Mouse (Mus musculus) ES-E14 (cell line): Measurements from ENCODE around the gene Tfdp2. TPM values are rescaled to one million over a fixed set of nuclear protein-coding genes. Genes with fewer than 3 reads are reported as not detected.

Experiments used
- DNase-seq: peaks from one replicate; pipeline ENCODE4 v3.0.0-alpha.2; 2013; ENCODE audit warnings: low read depth, low spot score
- H3K27ac ChIP-seq: 2 replicates; pipeline ENCODE4 v1.5.1; 2012; ENCODE audit warnings: low read depth, mild to moderate bottlenecking, low read length, moderate library complexity, mixed read lengths; ENCODE audit not compliant: poor library complexity, insufficient read depth, severe bottlenecking
- H3K36me3 ChIP-seq: 2 replicates; pipeline ENCODE4 v1.6.1; 2012; ENCODE audit warnings: mild to moderate bottlenecking, low read length, moderate library complexity, mixed read lengths; ENCODE audit not compliant: control insufficient read depth, poor library complexity, insufficient read depth, severe bottlenecking
- H3K4me1 ChIP-seq, 2 experiments: fragments of 150-350 bp in 1 of 2; sonication (generic) in 1 of 2; 2 replicates each; pipeline ENCODE4 v1.6.1; 2012; ENCODE audit warnings: low read length in 2 of 2, mild to moderate bottlenecking in 1 of 2, mixed read lengths in 1 of 2; ENCODE audit not compliant: control insufficient read depth in 2 of 2, insufficient read depth in 2 of 2, poor library complexity in 1 of 2
- H3K4me3 ChIP-seq, 2 experiments: fragments of 150-350 bp in 1 of 2; sonication (generic) in 1 of 2; 2 replicates each; pipeline ENCODE4 v1.5.1; 2012; ENCODE audit warnings: low read length in 2 of 2, low read depth in 1 of 2, mild to moderate bottlenecking in 1 of 2, mixed read lengths in 1 of 2; ENCODE audit not compliant: insufficient read depth in 1 of 2, poor library complexity in 1 of 2, severe bottlenecking in 1 of 2
- H3K9ac ChIP-seq: 2 replicates; pipeline ENCODE4 v1.6.1; 2012; ENCODE audit warnings: low read depth, mild to moderate bottlenecking, low read length, mixed read lengths; ENCODE audit not compliant: poor library complexity, insufficient read depth, severe bottlenecking
- H3K9me3 ChIP-seq: fragments of 150-350 bp; sonication (generic); 2 replicates; pipeline ENCODE4 v1.6.1; 2012; ENCODE audit warnings: low read depth, mild to moderate bottlenecking, low read length; ENCODE audit not compliant: control insufficient read depth, insufficient read depth
- CHD2 ChIP-seq: IDR thresholded peaks from 2 replicates; pipeline ENCODE4 v1.6.1; 2014; ENCODE audit warnings: mild to moderate bottlenecking, low read depth, low read length, inconsistent platforms
- HCFC1 ChIP-seq: IDR thresholded peaks from 2 replicates; pipeline ENCODE4 v1.6.1; 2012; ENCODE audit warnings: low read length, inconsistent platforms, borderline replicate concordance; ENCODE audit not compliant: insufficient read depth
- MAFK ChIP-seq: IDR thresholded peaks from 2 replicates; pipeline ENCODE4 v1.6.1; 2014; ENCODE audit warnings: mild to moderate bottlenecking, low read depth, low read length, inconsistent platforms; ENCODE audit not compliant: insufficient read depth
- ZC3H11A ChIP-seq: IDR thresholded peaks from 2 replicates; pipeline ENCODE4 v1.6.1; 2012; ENCODE audit warnings: low read depth, mild to moderate bottlenecking, inconsistent platforms, low read length, borderline replicate concordance
- ZNF384 ChIP-seq: IDR thresholded peaks from 2 replicates; pipeline ENCODE4 v1.6.1; 2012; ENCODE audit warnings: low read depth, low read length, inconsistent platforms
- in situ Hi-C, 2 experiments: fragments of 600-800 bp; cut with MboI; formaldehyde crosslinking; loops; one replicate each; pipeline ENCODE4 v1.15.1; 2025; ENCODE audit warnings: low sequenced_read_pairs in 2 of 2, inconsistent platforms in 1 of 2; ENCODE audit not compliant: unreplicated experiment in 2 of 2
- total RNA-seq: library from RNA; depleted of rRNA; stranded (reverse); fragments of 300-350 nt; gene quantifications from 2 replicates; pipeline ENCODE4 v1.2.3, GENCODE M21; 2012; rRNA removed

Gene Tfdp2
- 45.6 and 54.9 TPM in 2 replicates for total RNA-seq

GRCm38 (mm10) chr9:96195885-96196622 is at the start of gene Tfdp2:
Gene Tfdp2, plus strand, starts transcription at chr9:96196275.
- no peaks in the 10 kb centered on the region for H3K9me3 ChIP-seq
- DNase-seq, result peak; percentile 89
- TF ChIP-seq HCFC1 (no peak; the same call in 1 of the 2 replicates), MAFK (no peak), CHD2 (no peak), ZNF384 (no peak)
- in situ Hi-C loops, result no loop called here
- H3K4me3 ChIP-seq, result peak within 1 kb of the TSS; percentile 86 to 92
- H3K9ac ChIP-seq, result peak within 1 kb of the TSS; percentile 88
- H3K27ac ChIP-seq, result peak within 1 kb of the TSS; percentile 60
- H3K4me1 ChIP-seq, result peaks cover 4 to 6% of the 10 kb centered on the region in 2 experiments
- no peaks in the 10 kb centered on the region for H3K36me3 ChIP-seq

- DNase-seq, result no peak
- no peak overlapping the region for H3K9ac ChIP-seq
- peaks cover 31% of the 10 kb centered on the region for H3K36me3 ChIP-seq
- H3K4me1 ChIP-seq, result no peaks in the 10 kb centered on the region
- H3K27ac ChIP-seq, result no peak overlapping the region
- in situ Hi-C loops, result no loop called here
- TF ChIP-seq CHD2 (no peak), HCFC1 (no peak), ZNF384 (no peak), MAFK (no peak), ZC3H11A (no peak)
- no peak overlapping the region for H3K4me3 ChIP-seq
- no peaks in the 10 kb centered on the region for H3K9me3 ChIP-seq
Observed at GRCm38 (mm10) chr9:96152801-96153200, 43.3 kb upstream of the Tfdp2 start.

GRCm38 (mm10) chr9:96158431-96158830 is 37.6 kb upstream of the Tfdp2 start:
- no peak for TF ChIP-seq MAFK
- TF ChIP-seq ZNF384, result no peak
- no peak for TF ChIP-seq CHD2
- TF ChIP-seq HCFC1, result no peak
- no peak for TF ChIP-seq ZC3H11A
- Histone ChIP-seq H3K27ac (no peak overlapping the region), H3K36me3 (peaks cover 28% of the 10 kb centered on the region), H3K9ac (no peak overlapping the region), H3K4me1 (peaks cover 3 to 8% of the 10 kb centered on the region in 2 experiments), H3K4me3 (no peak overlapping the region), H3K9me3 (no peaks in the 10 kb centered on the region)
- in situ Hi-C loops, result no loop called here
- DNase-seq, result no peak

GRCm38 (mm10) chr9:96159047-96159446 is 37.0 kb upstream of the Tfdp2 start:
- in situ Hi-C loops, result no loop called here

GRCm38 (mm10) chr9:96160767-96161166 is 35.3 kb upstream of the Tfdp2 start:
- no peak overlapping the region for H3K4me3 ChIP-seq
- no peak overlapping the region for H3K27ac ChIP-seq
- TF ChIP-seq HCFC1 (no peak), MAFK (no peak), ZNF384 (no peak), ZC3H11A (no peak), CHD2 (no peak)
- no peak for DNase-seq
- no peak overlapping the region for H3K9ac ChIP-seq
- H3K9me3 ChIP-seq, result no peaks in the 10 kb centered on the region
- in situ Hi-C loops, result no loop called here
- H3K36me3 ChIP-seq, result peaks cover 17% of the 10 kb centered on the region
- H3K4me1 ChIP-seq, result peaks cover 3 to 8% of the 10 kb centered on the region in 2 experiments

More at GRCm38 (mm10) chr9:96159047-96159446, 37.0 kb upstream of the Tfdp2 start:
- Histone ChIP-seq H3K4me3 (no peak overlapping the region), H3K27ac (no peak overlapping the region), H3K36me3 (peaks cover 24% of the 10 kb centered on the region), H3K9me3 (no peaks in the 10 kb centered on the region), H3K9ac (no peak overlapping the region), H3K4me1 (peaks cover 3 to 8% of the 10 kb centered on the region in 2 experiments)
- no peak for DNase-seq
- TF ChIP-seq MAFK (no peak), ZNF384 (no peak), HCFC1 (no peak), CHD2 (no peak), ZC3H11A (no peak)
